Mouse (Mus musculus): Measurements from ENCODE around the gene Pde8b.

The Pde8b gene

GRCm38 (mm10) chr13:95034715-95035114, 215.4 kb downstream of the Pde8b start:
- no peak for DNase-seq (ENCODE audit: inconsistent age in 2 of 2, low spot score in 1 of 2)

GRCm38 (mm10) chr13:95034094-95034493, 216.0 kb downstream of the Pde8b start:
- DNase-seq (ENCODE audit: inconsistent age in 2 of 2, low spot score in 1 of 2), result peak; percentile 82 to 91

DNA sequence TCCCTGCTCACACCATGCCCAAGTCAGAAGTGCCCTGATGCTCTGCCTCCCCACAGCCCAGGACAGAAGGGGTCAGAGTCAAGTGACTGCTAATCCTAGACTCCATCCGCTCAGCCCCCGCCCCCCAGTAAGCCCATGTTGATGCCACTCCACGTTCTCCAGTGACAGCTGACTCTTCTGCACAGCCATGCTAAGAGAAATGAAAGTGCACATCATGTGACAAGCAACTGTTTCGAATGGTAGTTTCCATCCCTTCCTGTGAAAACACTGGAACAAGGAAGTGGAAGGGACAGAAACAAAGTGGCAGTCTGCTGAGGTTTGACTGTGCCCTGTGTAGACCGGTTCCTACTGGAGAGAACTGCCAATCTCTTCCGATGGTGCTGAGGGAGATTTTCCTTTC, 217.2 kb downstream of the Pde8b start:
- no peak for DNase-seq (ENCODE audit: inconsistent age in 2 of 2, low spot score in 1 of 2)

DNA sequence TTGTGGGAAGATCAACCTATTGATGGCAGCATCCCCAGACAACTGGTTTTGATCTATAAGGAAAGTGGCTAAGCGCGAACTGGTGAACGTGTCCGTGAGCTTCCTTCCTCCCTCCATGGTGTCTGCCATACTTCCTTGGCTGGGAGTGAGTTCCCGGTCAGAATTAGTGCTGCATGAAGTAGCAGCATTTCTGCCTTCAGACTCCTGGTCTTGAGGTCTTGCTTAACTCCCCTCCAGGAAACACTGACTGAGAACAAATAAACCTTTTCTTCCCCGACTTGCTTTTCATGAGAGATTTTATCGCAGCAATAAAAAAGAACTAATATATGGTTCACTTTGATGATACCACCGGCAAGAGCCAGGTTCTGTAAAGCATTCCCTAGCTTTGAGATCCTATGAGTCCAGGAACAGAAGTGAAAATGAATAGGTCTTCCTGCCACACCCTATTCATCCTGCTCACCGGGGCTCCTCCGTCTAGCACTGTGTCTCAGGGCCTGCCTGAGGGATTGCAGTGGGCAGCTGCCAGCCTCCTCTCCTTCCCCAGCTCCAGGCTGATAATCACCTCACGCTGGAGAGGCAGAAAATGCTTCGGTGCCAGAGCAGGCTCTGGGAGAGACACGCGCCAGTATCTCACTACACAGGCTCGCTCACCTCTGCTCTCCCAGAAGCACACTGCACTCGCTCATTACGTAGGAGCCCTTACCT, 217.9 kb downstream of the Pde8b start:
- DNase-seq (ENCODE audit: inconsistent age in 2 of 2, low spot score in 1 of 2), result no peak

DNA sequence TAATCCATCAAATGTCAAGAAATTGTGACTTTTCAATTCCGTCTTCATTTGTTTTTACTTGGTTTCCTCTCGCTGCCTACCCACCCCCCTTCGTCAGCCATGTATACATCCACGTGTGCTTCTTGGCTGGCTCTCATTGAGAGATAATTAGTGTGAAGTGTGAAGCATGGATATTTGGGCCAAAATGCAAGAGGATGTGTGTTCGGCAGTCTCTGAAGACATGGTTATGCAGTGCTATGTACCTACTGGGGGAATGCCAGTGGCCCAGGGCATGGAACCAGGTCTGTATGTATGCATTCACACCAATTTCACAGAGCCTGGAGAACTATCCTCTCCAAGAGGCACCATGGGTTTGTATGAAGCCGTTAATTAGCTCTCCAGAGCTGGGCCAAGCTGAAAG, 219.3 kb downstream of the Pde8b start:
- no peak for DNase-seq (ENCODE audit: inconsistent age in 2 of 2, low spot score in 1 of 2)

DNA sequence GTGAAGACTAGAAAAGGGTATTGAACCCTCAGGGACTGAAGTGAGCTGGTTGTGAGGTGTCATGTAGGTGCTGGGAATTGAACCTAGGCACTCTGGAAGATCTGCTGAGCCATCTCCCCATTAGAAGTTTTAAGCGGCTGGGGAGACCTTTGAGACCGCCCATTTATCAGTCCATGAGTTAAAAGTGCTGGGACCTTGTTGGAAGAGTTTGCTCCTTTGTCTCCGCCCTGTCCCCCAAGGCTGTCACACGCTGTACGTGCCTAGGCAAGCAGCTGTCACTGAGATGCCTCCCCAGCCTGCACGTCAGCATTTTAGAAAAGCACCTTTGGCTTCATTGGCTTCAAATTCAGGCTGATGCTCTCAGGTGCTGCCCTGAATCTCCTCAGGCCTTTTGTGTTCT, 229.9 kb downstream of the Pde8b start:
- DNase-seq (ENCODE audit: inconsistent age in 2 of 2, low spot score in 1 of 2), result no peak

DNA sequence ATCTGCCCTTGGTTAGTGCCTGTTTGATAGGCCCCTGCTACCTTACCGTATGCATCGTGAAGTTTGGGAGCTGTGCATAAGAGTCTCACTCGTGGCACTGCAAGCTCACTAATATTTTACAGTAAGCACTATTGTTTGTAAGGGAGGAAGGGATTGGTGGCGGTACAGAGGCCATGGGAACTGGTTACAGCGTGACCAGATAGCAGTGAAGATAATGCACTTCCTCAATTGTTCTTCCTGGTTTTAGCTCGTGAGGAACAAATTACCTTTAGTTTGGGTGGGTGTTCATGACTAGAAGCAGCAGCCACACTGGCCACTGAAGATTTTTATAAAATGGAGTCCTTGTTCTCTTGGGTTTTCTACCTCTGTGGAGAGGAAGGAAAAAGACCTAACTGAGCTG, 230.8 kb downstream of the Pde8b start:
- no peak for DNase-seq (ENCODE audit: inconsistent age in 2 of 2, low spot score in 1 of 2)

GRCm38 (mm10) chr13:95017916-95018315, 232.2 kb downstream of the Pde8b start:
- peak; percentile 70 to 83 for DNase-seq (ENCODE audit: inconsistent age in 2 of 2, low spot score in 1 of 2)

GRCm38 (mm10) chr13:95017278-95017677, 232.9 kb downstream of the Pde8b start:
- peak in 1 of 2 experiments; percentile 44 for DNase-seq (ENCODE audit: inconsistent age in 2 of 2, low spot score in 1 of 2)

DNA sequence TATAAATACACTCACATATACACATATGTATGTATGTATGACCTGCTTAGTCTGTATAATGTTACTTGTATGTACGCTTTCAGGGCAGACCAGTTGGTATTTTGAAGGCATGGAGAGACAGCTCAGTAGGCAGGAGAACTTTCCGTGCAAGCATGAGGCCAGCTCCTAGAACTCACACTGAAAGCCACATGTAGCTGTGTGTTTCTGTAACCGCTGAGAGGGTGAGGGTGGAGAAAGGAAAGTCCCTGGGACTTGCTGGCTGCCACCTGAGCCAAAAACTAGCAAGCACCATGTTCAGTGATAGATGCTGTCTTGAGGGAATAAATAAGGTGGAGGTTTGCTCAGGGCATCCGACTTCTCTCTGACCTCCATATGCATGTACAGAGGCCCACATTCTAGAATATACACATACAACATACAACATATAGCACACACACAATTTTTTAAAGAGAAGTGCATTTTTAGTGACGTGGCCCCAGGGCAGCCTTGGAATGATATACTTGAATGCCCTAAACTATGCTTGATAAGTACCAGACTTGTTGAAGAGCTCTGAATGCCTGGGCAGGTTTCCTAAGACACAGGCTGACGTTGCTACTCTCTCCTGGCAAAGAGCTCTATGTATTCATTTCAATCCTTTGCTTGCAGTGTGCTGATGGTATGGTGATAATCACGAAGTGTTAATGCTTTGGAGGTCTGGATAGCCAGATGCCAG, 238.4 kb downstream of the Pde8b start:
- no peak for DNase-seq (ENCODE audit: inconsistent age in 2 of 2, low spot score in 1 of 2)

DNA sequence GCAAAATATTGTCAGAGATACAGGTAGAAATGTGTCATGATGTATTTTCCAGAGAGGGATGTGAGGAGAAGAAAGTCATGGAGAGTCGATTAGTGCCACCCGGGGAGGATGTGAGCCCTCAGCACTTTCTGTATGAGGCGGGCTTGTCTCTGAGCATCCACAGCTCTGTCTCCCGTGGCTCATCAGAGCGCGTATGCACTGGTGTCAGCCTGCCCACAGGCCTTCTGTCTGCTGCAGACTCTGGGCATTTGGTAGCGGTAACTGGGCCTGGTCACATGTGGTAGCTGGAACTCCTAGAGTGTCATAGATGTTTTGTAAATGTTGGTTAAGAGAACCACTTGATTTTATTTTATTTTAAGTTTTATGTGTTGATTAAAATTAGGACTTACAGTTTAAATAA, 240.9 kb downstream of the Pde8b start:
- DNase-seq (ENCODE audit: inconsistent age in 2 of 2, low spot score in 1 of 2), result no peak

DNA sequence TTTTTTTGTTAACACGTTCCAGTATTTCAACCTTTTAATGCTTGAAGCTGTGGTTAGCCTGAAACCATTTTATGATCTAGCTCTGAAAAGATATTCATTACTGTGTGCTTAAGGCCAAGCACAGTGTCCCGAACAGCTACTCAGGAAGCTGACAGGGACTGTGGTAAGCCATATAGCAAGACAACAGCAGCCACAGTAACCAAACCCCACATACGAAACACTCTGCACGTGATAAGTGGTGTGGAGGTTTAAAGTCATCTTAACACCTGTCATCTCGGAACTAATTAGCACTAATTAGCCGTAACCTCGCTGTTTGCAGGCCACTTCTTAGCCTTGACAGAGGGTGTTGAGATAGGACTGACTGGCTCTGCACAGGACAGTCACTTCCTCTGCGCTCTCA, 242.9 kb downstream of the Pde8b start:
- no peak for DNase-seq (ENCODE audit: inconsistent age in 2 of 2, low spot score in 1 of 2)

DNA sequence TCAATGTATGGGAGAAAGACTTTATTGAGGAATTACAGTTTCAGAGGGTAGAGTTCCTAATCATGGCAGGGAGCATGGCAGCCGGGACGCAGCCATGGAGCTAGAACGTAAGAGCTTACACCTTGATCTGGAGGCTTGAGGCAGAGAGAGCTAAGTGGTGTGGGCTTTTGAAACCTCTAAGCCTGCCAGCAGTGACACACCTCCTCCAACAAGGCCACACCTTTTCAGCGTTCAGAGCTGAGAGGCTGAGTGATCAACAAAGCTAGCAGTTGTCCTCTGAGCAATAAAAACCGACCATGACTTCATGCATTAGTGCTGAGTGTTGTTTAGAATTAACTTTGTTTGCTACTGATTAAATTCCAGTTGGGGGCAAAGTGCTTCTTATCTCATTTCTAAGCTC, 259.6 kb downstream of the Pde8b start:
- DNase-seq (ENCODE audit: inconsistent age in 2 of 2, low spot score in 1 of 2), result no peak

- peak in 1 of 2 experiments; percentile 15 for DNase-seq (ENCODE audit: inconsistent age in 2 of 2, low spot score in 1 of 2)
Measured at GRCm38 (mm10) chr13:94979081-94979480, 271.1 kb downstream of the Pde8b start.

DNA sequence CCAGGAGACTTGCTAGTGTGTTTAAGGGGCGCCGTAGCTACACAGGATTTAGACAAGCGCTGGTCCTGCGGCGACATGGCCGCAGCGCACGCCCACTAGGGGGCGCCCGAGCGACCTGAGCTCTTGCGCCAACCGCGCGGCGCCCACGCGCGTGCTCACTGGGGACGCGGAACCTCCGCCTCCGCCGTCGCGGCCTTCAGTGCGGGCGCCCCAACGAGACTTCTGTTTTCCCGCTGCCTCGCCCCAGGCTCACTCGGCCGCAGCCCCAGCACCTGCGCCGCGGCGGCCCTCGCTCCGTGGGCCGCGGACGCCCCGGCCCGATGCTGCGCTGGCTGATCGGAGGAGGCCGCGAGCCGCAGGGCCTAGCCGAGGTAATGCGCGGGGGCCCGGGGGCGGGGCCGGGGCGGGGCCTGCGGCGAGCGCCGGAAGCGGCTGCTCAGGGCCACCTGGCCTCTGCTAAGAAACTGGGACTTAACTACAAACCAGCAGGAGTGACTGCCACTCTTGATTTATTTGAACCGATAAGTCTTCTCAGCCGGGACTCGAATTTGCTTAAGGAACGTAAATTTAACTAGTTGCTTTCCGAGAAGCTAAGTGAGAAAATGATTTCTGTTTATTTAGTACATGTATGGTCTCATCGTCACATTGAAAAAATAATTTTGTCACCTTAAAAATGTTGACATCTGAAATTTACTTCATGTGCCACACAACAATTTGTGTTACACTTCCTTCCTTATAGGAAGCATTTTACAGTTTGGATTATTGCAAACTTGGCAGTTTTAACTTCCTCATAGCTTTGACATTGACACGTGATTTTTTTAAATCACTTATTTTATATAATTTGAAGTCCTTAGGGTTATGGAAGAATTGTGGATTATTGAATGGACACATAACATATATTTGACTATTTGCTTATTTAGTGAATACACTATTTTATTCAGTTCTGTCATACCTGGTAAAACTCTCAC, 273.6 kb downstream of the Pde8b start, which contains the start of gene Wdr41:
Gene Wdr41 (plus strand): TSS at position 126 of the 968 bp plus-strand sequence.
- peak; percentile 94 to 97 for DNase-seq (ENCODE audit: inconsistent age in 2 of 2, low spot score in 1 of 2)

DNA sequence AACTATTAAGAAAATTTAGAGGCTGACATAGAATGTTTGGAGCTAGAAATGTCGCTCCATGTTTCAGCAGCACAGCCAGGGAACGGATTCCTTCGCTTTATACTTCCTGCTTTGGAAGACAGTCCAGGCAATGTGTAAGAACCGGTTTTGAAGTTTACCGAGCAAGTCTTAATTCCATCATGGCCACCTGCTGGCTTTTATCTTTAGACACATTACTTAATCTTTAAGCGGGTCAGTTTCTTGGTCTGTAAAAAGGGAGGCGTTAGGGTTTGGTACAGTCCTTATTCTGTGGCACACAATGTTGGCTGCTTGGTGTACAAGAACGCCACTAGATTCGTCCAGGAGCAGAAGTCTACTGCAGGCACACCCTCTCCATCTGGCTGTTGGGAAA, 274.3 kb downstream of the Pde8b start:
- no peak for DNase-seq (ENCODE audit: inconsistent age in 2 of 2, low spot score in 1 of 2)

Data from adrenal gland, adult (tissue).